Mouse (Mus musculus) CH12.LX (cell line): Measurements from ENCODE around the gene Nipbl.

Experiments used
- CHD1 ChIP-seq: IDR thresholded peaks from 2 replicates; pipeline ENCODE4 v1.6.1; 2012; ENCODE audit warnings: low read depth, low read length, improper control_type of control experiment, inconsistent platforms
- CHD2 ChIP-seq: IDR thresholded peaks from 2 replicates; pipeline ENCODE4 v1.6.1; 2011; ENCODE audit warnings: low read length, improper control_type of control experiment
- CTCF ChIP-seq, 2 experiments: IDR thresholded peaks in 1 of 2; conservative IDR thresholded peaks in 1 of 2; 2 replicates each; pipeline ENCODE4 v1.5.1; 2011 to 2012; ENCODE audit warnings: low read depth in 2 of 2, low read length in 2 of 2, improper control_type of control experiment in 1 of 2, inconsistent platforms in 1 of 2, mild to moderate bottlenecking in 1 of 2, moderate library complexity in 1 of 2
- GABPA ChIP-seq: IDR thresholded peaks from 2 replicates; pipeline ENCODE4 v1.6.1; 2012; ENCODE audit warnings: low read depth, low read length, improper control_type of control experiment, inconsistent platforms; ENCODE audit not compliant: insufficient replicate concordance
- HCFC1 ChIP-seq: IDR thresholded peaks from 2 replicates; pipeline ENCODE4 v1.6.1; 2012; ENCODE audit warnings: low read depth, mild to moderate bottlenecking, inconsistent platforms, low read length, improper control_type of control experiment
- JUND ChIP-seq: conservative IDR thresholded peaks from 2 replicates; pipeline ENCODE4 v1.6.1; 2011; ENCODE audit warnings: low read depth, low read length, improper control_type of control experiment
- NELFE ChIP-seq: IDR thresholded peaks from 2 replicates; pipeline ENCODE4 v1.6.1; 2011; ENCODE audit warnings: low read depth, low read length, improper control_type of control experiment
- NRF1 ChIP-seq: IDR thresholded peaks from 2 replicates; pipeline ENCODE4 v1.6.1; 2014; ENCODE audit warnings: low read depth, mild to moderate bottlenecking, inconsistent platforms, low read length, improper control_type of control experiment, moderate library complexity
- POLR2A ChIP-seq: IDR thresholded peaks from 2 replicates; pipeline ENCODE4 v1.6.1; 2011; ENCODE audit warnings: low read depth, mild to moderate bottlenecking, improper control_type of control experiment, low read length
- POLR2AphosphoS2 ChIP-seq: IDR thresholded peaks from 2 replicates; pipeline ENCODE4 v1.6.1; 2011; ENCODE audit warnings: low read depth, low read length, improper control_type of control experiment
- TBP ChIP-seq: conservative IDR thresholded peaks from 2 replicates; pipeline ENCODE4 v1.6.1; 2011; ENCODE audit warnings: low read depth, low read length, improper control_type of control experiment
- ZKSCAN1 ChIP-seq: IDR thresholded peaks from 2 replicates; pipeline ENCODE4 v1.6.1; 2012; ENCODE audit warnings: low read depth, inconsistent platforms, low read length, improper control_type of control experiment, borderline replicate concordance
- ZMIZ1 ChIP-seq: IDR thresholded peaks from 2 replicates; pipeline ENCODE4 v1.6.1; 2012; ENCODE audit warnings: low read depth, mild to moderate bottlenecking, inconsistent platforms, low read length, improper control_type of control experiment

DNA sequence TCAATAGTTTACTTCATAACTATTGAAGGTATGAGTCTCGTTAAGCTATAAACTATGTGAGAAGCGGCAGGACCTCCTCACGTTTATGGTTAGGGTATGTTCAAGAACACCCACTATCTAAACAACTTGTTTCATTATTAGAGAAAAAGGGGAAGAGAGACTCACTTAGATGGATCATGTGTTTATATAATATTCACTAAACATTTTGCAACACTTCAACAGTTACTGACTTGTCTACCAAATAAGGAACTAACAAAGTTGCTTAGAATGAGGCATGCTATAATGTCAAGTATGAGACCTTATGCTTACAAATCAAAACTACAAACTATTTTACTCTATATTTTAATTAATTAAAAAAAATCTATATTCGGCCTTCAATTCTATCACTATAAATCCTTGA, 103.7 kb downstream of the Nipbl start:
- TF ChIP-seq HCFC1: no peak
- no peak for TF ChIP-seq POLR2A
- TF ChIP-seq NELFE: no peak
- TF ChIP-seq CTCF (conservative IDR thresholded peaks at IDR 0.05 in 1 of 2, IDR thresholded peaks at IDR 0.05 in 1 of 2; ENCODE audit: low read depth in 2 of 2, low read length in 2 of 2): no peak
- TF ChIP-seq CHD1: no peak
- no peak for TF ChIP-seq NRF1
- no peak for TF ChIP-seq TBP
- no peak for TF ChIP-seq CHD2
- no peak for TF ChIP-seq JUND
- no peak for TF ChIP-seq ZKSCAN1
- no peak for TF ChIP-seq POLR2AphosphoS2
- no peak for TF ChIP-seq ZMIZ1
- no peak for TF ChIP-seq GABPA
